Mouse (Mus musculus): Measurements from ENCODE around the gene Zfp148. TPM values are rescaled to one million over a fixed set of nuclear protein-coding genes. Genes with fewer than 3 reads are reported as not detected.

Zfp148 gene
- polyA plus RNA-seq, 1 experiment, result 7.9 TPM

DNA sequence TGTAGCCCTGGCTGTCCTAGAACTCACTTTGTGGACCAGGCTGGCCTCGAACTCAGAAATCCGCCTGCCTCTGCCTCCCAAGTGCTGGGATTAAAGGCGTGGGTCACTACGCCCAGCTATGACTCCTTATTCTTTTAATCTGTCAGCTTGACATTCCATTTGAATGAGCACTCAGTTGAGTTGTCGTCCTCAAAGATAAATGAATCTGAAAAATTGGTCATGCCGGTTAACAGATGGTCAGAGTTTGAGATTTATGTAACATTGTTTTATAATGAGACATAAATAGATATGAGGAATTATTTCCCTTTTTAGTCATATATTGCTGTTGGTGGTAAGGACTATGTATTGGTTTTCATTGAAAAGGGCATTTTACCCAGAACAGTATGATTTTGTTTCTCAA, 60.4 kb downstream of the Zfp148 start:
- no peak overlapping the region for H3K4me2 ChIP-seq (ENCODE audit: low read depth)
- H3K4me3 ChIP-seq, result no peak overlapping the region
- no peaks in the 10 kb centered on the region for H3K27me3 ChIP-seq (ENCODE audit: control insufficient read depth, insufficient read depth, insufficient read length)
- no peak for TF ChIP-seq E2F4 (IDR thresholded peaks at IDR 0.05; ENCODE audit: insufficient read depth)
- TF ChIP-seq MAX (IDR thresholded peaks at IDR 0.05; ENCODE audit: low read depth), result no peak
- TF ChIP-seq TCF12 (IDR thresholded peaks at IDR 0.05; ENCODE audit: insufficient read depth, poor library complexity, severe bottlenecking), result no peak
- no peak for TF ChIP-seq SRF (IDR thresholded peaks at IDR 0.05; ENCODE audit: control insufficient read depth, insufficient read length, low read depth)
- TF ChIP-seq MYOG (IDR thresholded peaks at IDR 0.05; ENCODE audit: control insufficient read depth in 1 of 3, insufficient read depth in 1 of 3, insufficient read length in 2 of 3, low read depth in 2 of 3), result no peak
- TF ChIP-seq REST (IDR thresholded peaks at IDR 0.05; ENCODE audit: insufficient read depth, insufficient read length), result no peak
- no peak for TF ChIP-seq POLR2A (IDR thresholded peaks at IDR 0.05; ENCODE audit: insufficient read length, low read depth)
- no peak for TF ChIP-seq MYOD1 (IDR thresholded peaks at IDR 0.05; ENCODE audit: control insufficient read depth in 1 of 3, insufficient read length in 2 of 3, low read depth in 2 of 3)
- no peak for TF ChIP-seq POLR2AphosphoS2 (IDR thresholded peaks at IDR 0.05; ENCODE audit: insufficient read length, low read depth)
- TF ChIP-seq TCF3 (IDR thresholded peaks at IDR 0.05; ENCODE audit: insufficient read length, low read depth), result no peak
- TF ChIP-seq CEBPB (IDR thresholded peaks at IDR 0.05; ENCODE audit: insufficient read depth, poor library complexity, severe bottlenecking), result no peak
- no peak overlapping the region for H3ac ChIP-seq (ENCODE audit: control insufficient read depth, insufficient read length)
- H3K36me3 ChIP-seq (ENCODE audit: control insufficient read depth, insufficient read depth), result peaks cover 3% of the 10 kb centered on the region
- peaks cover 72% of the 10 kb centered on the region for H3K79me2 ChIP-seq (ENCODE audit: control insufficient read depth, insufficient read depth)

DNA sequence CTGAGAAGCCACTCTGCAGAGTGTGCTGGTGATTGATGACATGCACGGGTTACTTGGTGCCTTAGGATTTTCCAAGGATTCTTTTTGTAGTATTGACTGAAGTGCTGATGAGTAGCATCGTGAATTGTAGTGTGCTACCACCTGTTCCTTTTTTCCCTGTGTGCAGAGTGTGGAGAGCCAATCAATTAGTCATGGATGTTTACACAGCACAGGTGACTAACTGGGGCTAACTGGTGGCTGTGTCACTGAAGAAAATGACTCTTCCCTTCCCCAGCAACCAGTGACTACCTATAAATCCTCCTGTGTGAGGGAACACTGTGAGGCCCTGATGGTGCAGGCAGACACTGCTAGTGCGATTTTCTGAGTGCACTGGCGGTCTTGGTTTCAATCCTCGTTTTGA, 66.2 kb downstream of the Zfp148 start:
- no peak overlapping the region for H3K4me3 ChIP-seq
- H3K36me3 ChIP-seq (ENCODE audit: control insufficient read depth, insufficient read depth), result no peaks in the 10 kb centered on the region
- no peak overlapping the region for H3K4me2 ChIP-seq (ENCODE audit: low read depth)
- H3ac ChIP-seq (ENCODE audit: control insufficient read depth, insufficient read length), result no peak overlapping the region
- no peaks in the 10 kb centered on the region for H3K27me3 ChIP-seq (ENCODE audit: control insufficient read depth, insufficient read depth, insufficient read length)
- TF ChIP-seq TCF12 (IDR thresholded peaks at IDR 0.05; ENCODE audit: insufficient read depth, poor library complexity, severe bottlenecking), result no peak
- TF ChIP-seq USF1 (IDR thresholded peaks at IDR 0.05; ENCODE audit: low read depth), result no peak
- no peak for TF ChIP-seq POLR2A (IDR thresholded peaks at IDR 0.05; ENCODE audit: insufficient read length, low read depth)
- TF ChIP-seq E2F4 (IDR thresholded peaks at IDR 0.05; ENCODE audit: insufficient read depth), result no peak
- no peak for TF ChIP-seq CEBPB (IDR thresholded peaks at IDR 0.05; ENCODE audit: insufficient read depth, poor library complexity, severe bottlenecking)
- no peak for TF ChIP-seq MAX (IDR thresholded peaks at IDR 0.05; ENCODE audit: low read depth)
- TF ChIP-seq TCF3 (IDR thresholded peaks at IDR 0.05; ENCODE audit: insufficient read length, low read depth), result no peak
- TF ChIP-seq POLR2AphosphoS2 (IDR thresholded peaks at IDR 0.05; ENCODE audit: insufficient read length, low read depth), result no peak
- no peak for TF ChIP-seq MYOD1 (IDR thresholded peaks at IDR 0.05; ENCODE audit: control insufficient read depth in 1 of 3, insufficient read length in 2 of 3, low read depth in 2 of 3)
- H3K79me2 ChIP-seq (ENCODE audit: control insufficient read depth, insufficient read depth), result peaks cover 63% of the 10 kb centered on the region

DNA sequence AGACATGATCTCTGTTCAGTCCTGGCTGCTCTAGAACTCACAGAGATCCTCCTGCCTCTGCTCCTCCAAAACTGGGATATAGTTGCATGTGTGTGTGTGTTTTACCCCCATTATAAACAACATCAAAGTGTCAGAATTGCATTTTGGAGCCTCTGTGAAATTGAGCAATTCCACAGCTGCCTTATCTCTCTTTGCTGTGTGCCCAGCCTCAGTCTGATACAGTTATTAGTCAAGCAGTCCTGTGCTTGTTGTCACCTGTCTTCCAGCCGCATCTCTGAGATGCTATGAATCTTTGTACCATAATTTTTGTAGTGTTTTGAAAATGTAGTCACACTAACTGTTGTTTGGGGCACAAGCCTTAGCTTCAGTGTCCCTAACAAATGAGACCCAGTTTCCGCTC, 73.2 kb downstream of the Zfp148 start:
- H3K36me3 ChIP-seq (ENCODE audit: control insufficient read depth, insufficient read depth), result peaks cover 9% of the 10 kb centered on the region
- no peak overlapping the region for H3K4me2 ChIP-seq (ENCODE audit: low read depth)
- no peak overlapping the region for H3K4me3 ChIP-seq
- no peak for TF ChIP-seq MAX (IDR thresholded peaks at IDR 0.05; ENCODE audit: low read depth)
- TF ChIP-seq SRF (IDR thresholded peaks at IDR 0.05; ENCODE audit: control insufficient read depth, insufficient read length, low read depth), result no peak
- TF ChIP-seq E2F4 (IDR thresholded peaks at IDR 0.05; ENCODE audit: insufficient read depth), result no peak
- no peak for TF ChIP-seq TCF12 (IDR thresholded peaks at IDR 0.05; ENCODE audit: insufficient read depth, poor library complexity, severe bottlenecking)
- no peak for TF ChIP-seq MYOD1 (IDR thresholded peaks at IDR 0.05; ENCODE audit: control insufficient read depth in 1 of 3, insufficient read length in 2 of 3, low read depth in 2 of 3)
- no peak for TF ChIP-seq MYOG (IDR thresholded peaks at IDR 0.05; ENCODE audit: control insufficient read depth in 1 of 3, insufficient read depth in 1 of 3, insufficient read length in 2 of 3, low read depth in 2 of 3)
- no peak for TF ChIP-seq TCF3 (IDR thresholded peaks at IDR 0.05; ENCODE audit: insufficient read length, low read depth)
- TF ChIP-seq CEBPB (IDR thresholded peaks at IDR 0.05; ENCODE audit: insufficient read depth, poor library complexity, severe bottlenecking), result no peak
- no peak for TF ChIP-seq POLR2A (IDR thresholded peaks at IDR 0.05; ENCODE audit: insufficient read length, low read depth)
- TF ChIP-seq POLR2AphosphoS2 (IDR thresholded peaks at IDR 0.05; ENCODE audit: insufficient read length, low read depth), result no peak
- TF ChIP-seq USF1 (IDR thresholded peaks at IDR 0.05; ENCODE audit: low read depth), result no peak
- no peak for TF ChIP-seq REST (IDR thresholded peaks at IDR 0.05; ENCODE audit: insufficient read depth, insufficient read length)
- H3K79me2 ChIP-seq (ENCODE audit: control insufficient read depth, insufficient read depth), result peaks cover 46% of the 10 kb centered on the region
- no peak overlapping the region for H3ac ChIP-seq (ENCODE audit: control insufficient read depth, insufficient read length)
- no peaks in the 10 kb centered on the region for H3K27me3 ChIP-seq (ENCODE audit: control insufficient read depth, insufficient read depth, insufficient read length)

DNA sequence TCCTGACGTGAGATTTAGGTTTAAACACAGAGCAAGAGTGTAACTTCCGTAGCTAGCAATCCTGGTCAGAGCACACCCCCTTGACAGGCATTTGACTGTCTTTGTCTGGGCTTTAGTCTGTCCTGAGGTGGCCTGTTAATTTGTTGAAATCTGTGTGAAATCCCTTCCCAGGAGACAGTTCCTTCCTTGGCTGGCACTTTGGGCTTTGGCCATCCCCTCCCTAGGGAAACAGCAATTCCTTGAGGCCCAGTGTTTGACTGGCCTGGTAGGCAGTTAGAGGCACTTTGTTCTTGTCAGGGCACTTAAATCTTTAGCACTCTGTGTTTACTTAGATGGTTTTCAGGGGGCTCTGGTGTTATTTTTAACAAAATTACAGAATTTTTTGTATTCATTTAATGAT, 73.7 kb downstream of the Zfp148 start:
- TF ChIP-seq TCF3 (IDR thresholded peaks at IDR 0.05; ENCODE audit: insufficient read length, low read depth) (no peak), CEBPB (IDR thresholded peaks at IDR 0.05; ENCODE audit: insufficient read depth, poor library complexity, severe bottlenecking) (peak; percentile 23; the same call in 1 of the 2 replicates)

GRCm38 (mm10) chr16:33455263-33455910, 74.8 kb downstream of the Zfp148 start:
- H3K4me3 ChIP-seq, result no peak overlapping the region
- TF ChIP-seq MAX (IDR thresholded peaks at IDR 0.05; ENCODE audit: low read depth) (no peak), USF1 (IDR thresholded peaks at IDR 0.05; ENCODE audit: low read depth) (no peak), POLR2A (IDR thresholded peaks at IDR 0.05; ENCODE audit: insufficient read length, low read depth) (no peak), E2F4 (IDR thresholded peaks at IDR 0.05; ENCODE audit: insufficient read depth) (no peak), TCF12 (IDR thresholded peaks at IDR 0.05; ENCODE audit: insufficient read depth, poor library complexity, severe bottlenecking) (no peak), MYOG (IDR thresholded peaks at IDR 0.05; ENCODE audit: control insufficient read depth in 1 of 3, insufficient read depth in 1 of 3, insufficient read length in 2 of 3, low read depth in 2 of 3) (no peak), TCF3 (IDR thresholded peaks at IDR 0.05; ENCODE audit: insufficient read length, low read depth) (no peak), REST (IDR thresholded peaks at IDR 0.05; ENCODE audit: insufficient read depth, insufficient read length) (no peak), MYOD1 (IDR thresholded peaks at IDR 0.05; ENCODE audit: control insufficient read depth in 1 of 3, insufficient read length in 2 of 3, low read depth in 2 of 3) (no peak), CEBPB (IDR thresholded peaks at IDR 0.05; ENCODE audit: insufficient read depth, poor library complexity, severe bottlenecking) (no peak), SRF (IDR thresholded peaks at IDR 0.05; ENCODE audit: control insufficient read depth, insufficient read length, low read depth) (no peak), POLR2AphosphoS2 (IDR thresholded peaks at IDR 0.05; ENCODE audit: insufficient read length, low read depth) (no peak)
- no peak overlapping the region for H3ac ChIP-seq (ENCODE audit: control insufficient read depth, insufficient read length)
- H3K27me3 ChIP-seq (ENCODE audit: control insufficient read depth, insufficient read depth, insufficient read length), result no peaks in the 10 kb centered on the region
- peaks cover 42% of the 10 kb centered on the region for H3K79me2 ChIP-seq (ENCODE audit: control insufficient read depth, insufficient read depth)
- H3K4me2 ChIP-seq (ENCODE audit: low read depth), result no peak overlapping the region
- H3K36me3 ChIP-seq (ENCODE audit: control insufficient read depth, insufficient read depth), result peaks cover 9% of the 10 kb centered on the region

More for the DNA sequence above, 73.7 kb downstream of the Zfp148 start:
- peaks cover 47% of the 10 kb centered on the region for H3K79me2 ChIP-seq (ENCODE audit: control insufficient read depth, insufficient read depth)
- peaks cover 9% of the 10 kb centered on the region for H3K36me3 ChIP-seq (ENCODE audit: control insufficient read depth, insufficient read depth)
- no peaks in the 10 kb centered on the region for H3K27me3 ChIP-seq (ENCODE audit: control insufficient read depth, insufficient read depth, insufficient read length)
- H3ac ChIP-seq (ENCODE audit: control insufficient read depth, insufficient read length), result no peak overlapping the region
- no peak overlapping the region for H3K4me2 ChIP-seq (ENCODE audit: low read depth)
- H3K4me3 ChIP-seq, result no peak overlapping the region
